Mouse (Mus musculus) neural tube, embryonic 14.5 days (tissue): ENCODE measurements around the gene Zfp566. TPM values are rescaled to one million over a fixed set of nuclear protein-coding genes. Genes with fewer than 3 reads are reported as not detected.

Experiments
- ATAC-seq: fragments of 200-750 bp; cut with Nextera tagmentation; 2 replicates; pipeline ENCODE4 v1.8.0; 2017; ENCODE audit warnings: low read depth, mild to moderate bottlenecking, moderate TSS enrichment, moderate library complexity
- H3K27ac ChIP-seq: fragments of 300-500 bp; sonication (generic); 2 replicates; pipeline ENCODE4 v1.5.1; 2014; ENCODE audit warnings: low read depth, mild to moderate bottlenecking, control low read depth, low read length, moderate library complexity, mixed read lengths
- H3K27me3 ChIP-seq: fragments of 300-500 bp; sonication (generic); 2 replicates; pipeline ENCODE4 v1.6.1; 2014; ENCODE audit warnings: low read length; ENCODE audit not compliant: control insufficient read depth, insufficient read depth
- H3K36me3 ChIP-seq: fragments of 300-500 bp; sonication (generic); 2 replicates; pipeline ENCODE4 v1.6.1; 2014; ENCODE audit warnings: low read length, mixed read lengths; ENCODE audit not compliant: control insufficient read depth, insufficient read depth
- H3K4me1 ChIP-seq: fragments of 300-500 bp; sonication (generic); 2 replicates; pipeline ENCODE4 v1.6.1; 2014; ENCODE audit warnings: low read length; ENCODE audit not compliant: control insufficient read depth, insufficient read depth
- H3K4me2 ChIP-seq: fragments of 300-500 bp; sonication (generic); 2 replicates; pipeline ENCODE4 v1.6.1; 2014; ENCODE audit warnings: mild to moderate bottlenecking, low read depth, low read length, control low read depth
- H3K4me3 ChIP-seq: fragments of 300-500 bp; sonication (generic); 2 replicates; pipeline ENCODE4 v1.5.1; 2014; ENCODE audit warnings: low read depth, low read length, control low read depth, mixed read lengths
- H3K9ac ChIP-seq: fragments of 300-500 bp; sonication (generic); replicated peaks from 2 replicates; pipeline ENCODE4 v1.6.1; 2014; ENCODE audit warnings: low read depth, mild to moderate bottlenecking, control low read depth, low read length, mixed read lengths
- H3K9me3 ChIP-seq: fragments of 300-500 bp; sonication (generic); 2 replicates; pipeline ENCODE4 v1.6.1; 2016; ENCODE audit warnings: low read length; ENCODE audit not compliant: control insufficient read depth
- WGBS: fragments of 180-500 bp; shearing (Covaris S2); extraction: QIAGEN DNeasy Blood & Tissue Kit; methylation state at CpG from one replicate; pipeline ENCODE4 v1.1.7; 2014; 5-methylcytosine and 5-hydroxymethylcytosine counted together
- polyA plus RNA-seq: library from polyadenylated mRNA; unstranded; fragments of >200 nt; fragmentation: Nextera tagmentation; extraction: Ambion mirVana; gene quantifications from 2 replicates; pipeline ENCODE4 v1.2.1, GENCODE M21; 2014

Zfp566 gene
- polyA plus RNA-seq, 1 experiment from 2014 or later: 17.1 TPM

- WGBS: under 1% methylated on average over 50 of the region's 50 CpGs
- Histone ChIP-seq H3K27me3 (no peaks in the 10 kb centered on the region), H3K4me1 (no peaks in the 10 kb centered on the region), H3K4me2 (peak within 1 kb of the TSS; percentile 94), H3K4me3 (peak within 1 kb of the TSS; percentile 86), H3K9ac (peak within 1 kb of the TSS; percentile 81), H3K9me3 (no peaks in the 10 kb centered on the region), H3K36me3 (0 out of 2 replicates have a peak, but pooled peaks cover 5% of the 10 kb centered on the region), H3K27ac (peak within 1 kb of the TSS; percentile 85)
- peak; percentile 96 for ATAC-seq
Measured at GRCm38 (mm10) chr7:30072146-30073028, 17.9 kb downstream of the Zfp566 start, which contains the start of gene Zfp82. Zfp82 (minus strand) TSS chr7:30072900.

GRCm38 (mm10) chr7:30064622-30065021 is 25.7 kb downstream of the Zfp566 start:
- Histone ChIP-seq H3K9me3 (no peaks in the 10 kb centered on the region), H3K4me1 (no peaks in the 10 kb centered on the region), H3K9ac (no peak overlapping the region), H3K4me3 (no peak overlapping the region), H3K27me3 (no peaks in the 10 kb centered on the region), H3K27ac (no peak overlapping the region), H3K36me3 (peaks cover 8% of the 10 kb centered on the region), H3K4me2 (no peak overlapping the region)
- ATAC-seq: no peak
- 84% methylated on average over 5 of the region's 5 CpGs for WGBS

GRCm38 (mm10) chr7:30062478-30062877 is 27.8 kb downstream of the Zfp566 start:
- H3K36me3 ChIP-seq: peaks cover 8% of the 10 kb centered on the region
- 90% methylated on average over 5 of the region's 5 CpGs for WGBS
- ATAC-seq: no peak

GRCm38 (mm10) chr7:30060341-30060740 is 30.0 kb downstream of the Zfp566 start:
- Histone ChIP-seq H3K9ac (no peak overlapping the region), H3K27ac (no peak overlapping the region), H3K4me2 (no peak overlapping the region), H3K4me3 (no peak overlapping the region), H3K36me3 (peaks cover 23% of the 10 kb centered on the region), H3K4me1 (no peaks in the 10 kb centered on the region), H3K27me3 (no peaks in the 10 kb centered on the region), H3K9me3 (no peaks in the 10 kb centered on the region)
- 94% methylated on average over 6 of the region's 6 CpGs for WGBS
- ATAC-seq: no peak

More at GRCm38 (mm10) chr7:30062478-30062877, 27.8 kb downstream of the Zfp566 start:
- Histone ChIP-seq H3K27me3 (no peaks in the 10 kb centered on the region), H3K9me3 (no peaks in the 10 kb centered on the region), H3K4me3 (no peak overlapping the region), H3K27ac (no peak overlapping the region), H3K4me1 (no peaks in the 10 kb centered on the region), H3K9ac (no peak overlapping the region), H3K4me2 (no peak overlapping the region)

GRCm38 (mm10) chr7:30053591-30053990 is 36.7 kb downstream of the Zfp566 start:
- Histone ChIP-seq H3K27me3 (no peaks in the 10 kb centered on the region), H3K9me3 (no peaks in the 10 kb centered on the region), H3K4me2 (no peak overlapping the region), H3K27ac (no peak overlapping the region), H3K9ac (no peak overlapping the region), H3K36me3 (peaks cover 15% of the 10 kb centered on the region), H3K4me1 (peaks cover 4% of the 10 kb centered on the region), H3K4me3 (no peak overlapping the region)
- no peak for ATAC-seq
- 9% methylated on average over 3 of the region's 3 CpGs for WGBS

- Histone ChIP-seq H3K27me3 (no peaks in the 10 kb centered on the region), H3K9me3 (no peaks in the 10 kb centered on the region), H3K4me1 (peaks cover 4% of the 10 kb centered on the region), H3K36me3 (peaks cover 4% of the 10 kb centered on the region; the same call in 1 of the 2 replicates), H3K4me2 (peak within 1 kb of the TSS; percentile 76), H3K27ac (peak within 1 kb of the TSS; percentile 92), H3K4me3 (peak within 1 kb of the TSS; percentile 71), H3K9ac (peak within 1 kb of the TSS; percentile 64)
- WGBS: under 1% methylated on average over 40 of the region's 40 CpGs
- ATAC-seq: peak; percentile 99
Measured at GRCm38 (mm10) chr7:30050882-30051548, 39.3 kb downstream of the Zfp566 start, which contains the start of gene Zfp14. Zfp14 (minus strand) TSS chr7:30051380.

- 94% methylated on average over 4 of the region's 4 CpGs for WGBS
- no peaks in the 10 kb centered on the region for H3K9me3 ChIP-seq
- H3K9ac ChIP-seq: no peak overlapping the region
- no peaks in the 10 kb centered on the region for H3K27me3 ChIP-seq
- ATAC-seq: no peak
- peaks cover 4% of the 10 kb centered on the region for H3K4me1 ChIP-seq
- H3K4me3 ChIP-seq: no peak overlapping the region
- peaks cover 3% of the 10 kb centered on the region; the same call in 1 of the 2 replicates for H3K36me3 ChIP-seq
- no peak overlapping the region for H3K27ac ChIP-seq
- H3K4me2 ChIP-seq: no peak overlapping the region
Measured at GRCm38 (mm10) chr7:30048126-30048525, 42.2 kb downstream of the Zfp566 start.

- Histone ChIP-seq H3K4me3 (no peak overlapping the region), H3K9ac (no peak overlapping the region), H3K4me2 (no peak overlapping the region), H3K4me1 (no peaks in the 10 kb centered on the region), H3K27me3 (no peaks in the 10 kb centered on the region), H3K36me3 (peaks cover 5% of the 10 kb centered on the region; the same call in 1 of the 2 replicates), H3K9me3 (no peaks in the 10 kb centered on the region), H3K27ac (no peak overlapping the region)
- 64% methylated on average over 9 of the region's 9 CpGs for WGBS
- ATAC-seq: no peak
Measured at GRCm38 (mm10) chr7:30044354-30044753, 46.0 kb downstream of the Zfp566 start.

- no peaks in the 10 kb centered on the region for H3K9me3 ChIP-seq
- H3K4me1 ChIP-seq: no peaks in the 10 kb centered on the region
- H3K27ac ChIP-seq: no peak overlapping the region
- no peak for ATAC-seq
- no peaks in the 10 kb centered on the region for H3K27me3 ChIP-seq
- no peak overlapping the region for H3K4me2 ChIP-seq
- H3K4me3 ChIP-seq: no peak overlapping the region
- H3K9ac ChIP-seq: no peak overlapping the region
- 94% methylated on average over 12 of the region's 12 CpGs for WGBS
- peaks cover 26% of the 10 kb centered on the region for H3K36me3 ChIP-seq
Measured at GRCm38 (mm10) chr7:30034331-30034730, 56.0 kb downstream of the Zfp566 start.
